Mouse (Mus musculus) embryonic facial prominence, embryonic 14.5 days (tissue): ENCODE results near the gene Ctrb1. TPM values are rescaled to one million over a fixed set of nuclear protein-coding genes. Genes with fewer than 3 reads are reported as not detected.
"Not testable (repeated sequence)": the region's sequence is repeated elsewhere in the genome, so short reads cannot be mapped to it uniquely, and the experiment has no call there.

ENCODE experiments used
- ATAC-seq: fragments of 200-750 bp; cut with Nextera tagmentation; 2 replicates; pipeline ENCODE4 v1.8.0; 2017; ENCODE audit warnings: low read depth, moderate number of reproducible peaks, moderate TSS enrichment
- DNase-seq: peaks from one replicate; pipeline ENCODE4 v3.0.0-alpha.2; 2015; ENCODE audit warnings: low spot score
- H3K27ac ChIP-seq: fragments of 300-500 bp; sonication (generic); replicated peaks from 2 replicates; pipeline ENCODE4 v1.5.1; 2014; ENCODE audit warnings: low read depth, mild to moderate bottlenecking, low read length, moderate library complexity
- H3K27me3 ChIP-seq: fragments of 300-500 bp; sonication (generic); replicated peaks from 2 replicates; pipeline ENCODE4 v1.6.1; 2014; ENCODE audit warnings: low read length; ENCODE audit not compliant: control insufficient read depth, insufficient read depth
- H3K36me3 ChIP-seq: fragments of 300-500 bp; sonication (generic); 2 replicates; pipeline ENCODE4 v1.6.1; 2014; ENCODE audit warnings: low read length, mixed read lengths; ENCODE audit not compliant: control insufficient read depth, insufficient read depth
- H3K4me1 ChIP-seq: fragments of 300-500 bp; sonication (generic); 2 replicates; pipeline ENCODE4 v1.6.1; 2014; ENCODE audit warnings: antibody characterized with exemption, low read length; ENCODE audit not compliant: control insufficient read depth, insufficient read depth
- H3K4me2 ChIP-seq: fragments of 300-500 bp; sonication (generic); 2 replicates; pipeline ENCODE4 v1.6.1; 2014; ENCODE audit warnings: low read depth, mild to moderate bottlenecking, low read length, moderate library complexity, mixed read lengths
- H3K4me3 ChIP-seq: fragments of 300-500 bp; sonication (generic); 2 replicates; pipeline ENCODE4 v1.5.1; 2014; ENCODE audit warnings: low read depth, mild to moderate bottlenecking, low read length
- H3K9ac ChIP-seq: fragments of 300-500 bp; sonication (generic); 2 replicates; pipeline ENCODE4 v1.6.1; 2014; ENCODE audit warnings: low read depth, mild to moderate bottlenecking, low read length, moderate library complexity, mixed read lengths
- H3K9me3 ChIP-seq: fragments of 300-500 bp; sonication (generic); 2 replicates; pipeline ENCODE4 v1.6.1; 2016; ENCODE audit warnings: low read length; ENCODE audit not compliant: control insufficient read depth
- WGBS: fragments of 180-500 bp; shearing (Covaris S2); extraction: QIAGEN DNeasy Blood & Tissue Kit; methylation state at CpG from one replicate; pipeline ENCODE4 v1.1.7; 2014; 5-methylcytosine and 5-hydroxymethylcytosine counted together
- polyA plus RNA-seq: library from polyadenylated mRNA; unstranded; fragments of >200 nt; fragmentation: Nextera tagmentation; extraction: Ambion mirVana; gene quantifications from 2 replicates; pipeline ENCODE4 v1.2.1, GENCODE M21; 2014

Gene Ctrb1
- polyA plus RNA-seq, 1 experiment from 2014 or later = not detected

- no peaks in the 10 kb centered on the region for H3K27me3 ChIP-seq
- H3K9ac ChIP-seq = no peak overlapping the region
- DNase-seq (no peak), ATAC-seq (no peak)
- H3K4me2 ChIP-seq = no peak overlapping the region
- H3K36me3 ChIP-seq = peaks cover 18% of the 10 kb centered on the region
- 84% methylated on average over 6 of the region's 6 CpGs for WGBS
- no peak overlapping the region; the same call in 1 of the 2 replicates for H3K27ac ChIP-seq
- H3K9me3 ChIP-seq = no peaks in the 10 kb centered on the region
- no peaks in the 10 kb centered on the region for H3K4me1 ChIP-seq
- H3K4me3 ChIP-seq = no peak overlapping the region
These were observed 31.9 kb downstream of the Ctrb1 start for GRCm38 (mm10) chr8:111658819-111659423.

DNA sequence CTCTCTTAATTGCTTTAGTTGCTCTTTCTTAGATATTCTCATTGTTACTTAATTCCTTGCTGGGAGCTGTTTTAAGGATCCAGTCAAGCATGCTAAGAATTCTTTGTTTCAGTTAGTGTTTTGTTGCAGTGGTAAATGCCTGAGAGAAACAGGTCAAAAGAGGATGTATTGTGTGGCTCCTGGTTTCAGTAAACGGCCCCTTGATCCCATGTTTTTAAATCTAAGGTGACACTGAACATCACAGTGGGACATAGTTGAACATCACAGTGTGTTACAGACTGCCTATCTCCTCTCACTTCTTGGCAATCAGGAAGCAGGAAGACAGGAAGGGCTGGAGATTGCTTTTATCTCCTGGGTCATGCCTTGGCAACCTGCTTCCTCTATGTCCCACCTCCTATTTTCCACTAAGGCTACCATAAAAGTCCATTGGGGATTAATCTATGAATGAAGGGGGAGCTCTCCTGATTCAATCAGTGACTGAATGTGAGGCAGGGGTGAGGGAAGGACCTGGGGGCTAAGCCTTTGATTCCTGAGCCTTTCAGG, 33.4 kb downstream of the Ctrb1 start:
- Histone ChIP-seq H3K4me3 (no peak overlapping the region), H3K36me3 (peaks cover 18% of the 10 kb centered on the region), H3K4me1 (no peaks in the 10 kb centered on the region), H3K27ac (no peak overlapping the region), H3K27me3 (no peaks in the 10 kb centered on the region), H3K4me2 (no peak overlapping the region), H3K9me3 (no peaks in the 10 kb centered on the region), H3K9ac (no peak overlapping the region)
- 53% methylated on average over 1 of the region's 1 CpGs for WGBS
- ATAC-seq (no peak), DNase-seq (no peak)

GRCm38 (mm10) chr8:111653524-111653923, 37.3 kb downstream of the Ctrb1 start:
- 96% methylated on average over 2 of the region's 2 CpGs for WGBS
- peaks cover 2% of the 10 kb centered on the region; the same call in 1 of the 2 replicates for H3K4me1 ChIP-seq

GRCm38 (mm10) chr8:111650651-111651050, 40.2 kb downstream of the Ctrb1 start:
- Histone ChIP-seq H3K9me3 (no peaks in the 10 kb centered on the region), H3K27ac (no peak overlapping the region), H3K4me1 (peaks cover 8% of the 10 kb centered on the region; the same call in 1 of the 2 replicates), H3K36me3 (no peaks in the 10 kb centered on the region), H3K4me2 (no peak overlapping the region), H3K27me3 (no peaks in the 10 kb centered on the region), H3K4me3 (no peak overlapping the region), H3K9ac (no peak overlapping the region)
- no peak for DNase-seq
- 89% methylated on average over 3 of the region's 3 CpGs for WGBS
- ATAC-seq = no peak

More at GRCm38 (mm10) chr8:111653524-111653923, 37.3 kb downstream of the Ctrb1 start:
- Histone ChIP-seq H3K4me3 (no peak overlapping the region), H3K4me2 (no peak overlapping the region), H3K36me3 (no peaks in the 10 kb centered on the region), H3K27me3 (no peaks in the 10 kb centered on the region), H3K9me3 (no peaks in the 10 kb centered on the region), H3K9ac (no peak overlapping the region), H3K27ac (no peak overlapping the region)
- ATAC-seq = no peak
- no peak for DNase-seq

- H3K36me3 ChIP-seq = no peaks in the 10 kb centered on the region
- H3K4me3 ChIP-seq = no peak overlapping the region
- WGBS = 44% methylated on average over 2 of the region's 2 CpGs
- H3K27ac ChIP-seq = no peak overlapping the region
- H3K27me3 ChIP-seq = no peaks in the 10 kb centered on the region
- ATAC-seq (no peak), DNase-seq (no peak)
- H3K4me1 ChIP-seq = peaks cover 8% of the 10 kb centered on the region; the same call in 1 of the 2 replicates
- H3K4me2 ChIP-seq = no peak overlapping the region
- H3K9me3 ChIP-seq = no peaks in the 10 kb centered on the region
- no peak overlapping the region for H3K9ac ChIP-seq
These were observed 42.0 kb downstream of the Ctrb1 start for GRCm38 (mm10) chr8:111648834-111649233.

GRCm38 (mm10) chr8:111645715-111646114, 45.1 kb downstream of the Ctrb1 start:
- 97% methylated on average over 8 of the region's 8 CpGs for WGBS
- DNase-seq = no peak
- Histone ChIP-seq H3K4me1 (peaks cover 10% of the 10 kb centered on the region; the same call in 1 of the 2 replicates), H3K27me3 (no peaks in the 10 kb centered on the region), H3K4me2 (no peak overlapping the region), H3K9ac (no peak overlapping the region), H3K4me3 (no peak overlapping the region), H3K9me3 (no peaks in the 10 kb centered on the region), H3K27ac (no peak overlapping the region), H3K36me3 (no peaks in the 10 kb centered on the region)
- no peak for ATAC-seq

- Histone ChIP-seq H3K4me2 (peak overlapping the region; percentile 59), H3K27ac (peak overlapping the region; percentile 95), H3K4me3 (peak overlapping the region; percentile 81), H3K4me1 (peaks cover 10% of the 10 kb centered on the region; the same call in 1 of the 2 replicates)
- ATAC-seq, H3K27me3 ChIP-seq, DNase-seq, H3K9ac ChIP-seq, H3K36me3 ChIP-seq, H3K9me3 ChIP-seq: not testable (repeated sequence)
- 65% methylated on average over 12 of the region's 12 CpGs for WGBS
These were observed 46.3 kb downstream of the Ctrb1 start for GRCm38 (mm10) chr8:111644286-111645051.

- Histone ChIP-seq H3K4me2 (peak within 1 kb of the TSS; percentile 59), H3K9me3 (no peaks in the 10 kb centered on the region), H3K4me3 (peak within 1 kb of the TSS; percentile 81), H3K36me3 (no peaks in the 10 kb centered on the region), H3K27me3 (no peaks in the 10 kb centered on the region), H3K9ac (peak within 1 kb of the TSS; percentile 95), H3K27ac (peak within 1 kb of the TSS; percentile 95), H3K4me1 (peaks cover 8% of the 10 kb centered on the region; the same call in 1 of the 2 replicates)
- under 1% methylated on average over 35 of the region's 75 CpGs for WGBS
- DNase-seq = peak; percentile 99
- peak; percentile 98 for ATAC-seq
These were observed 47.3 kb downstream of the Ctrb1 start, which contains the start of gene Zfp1 for GRCm38 (mm10) chr8:111643264-111644141. Zfp1 (plus strand) TSS chr8:111643401.
